Mouse (Mus musculus) spleen, adult 2 months (tissue): ENCODE data around the gene Gorasp2. TPM values are rescaled to one million over a fixed set of nuclear protein-coding genes. Genes with fewer than 3 reads are reported as not detected.

Source experiments
- DNase-seq, 2 experiments: peaks; one replicate each; pipeline versions ENCODE4 v3.0.0 to v3.0.0-alpha.2; 2012 to 2021; ENCODE audit warnings: low spot score in 2 of 2, low read depth in 1 of 2
- H3K27ac ChIP-seq: fragments of 200-500 bp; 2 replicates; pipeline ENCODE4 v1.5.1; 2012; ENCODE audit warnings: low read length, inconsistent platforms; ENCODE audit not compliant: insufficient read depth
- H3K27me3 ChIP-seq: fragments of 200-500 bp; 2 replicates; pipeline ENCODE4 v1.6.1; 2012; ENCODE audit warnings: mild to moderate bottlenecking, moderate library complexity, low read length, inconsistent platforms; ENCODE audit not compliant: control insufficient read depth, insufficient read depth
- H3K36me3 ChIP-seq: fragments of 200-500 bp; 2 replicates; pipeline ENCODE4 v1.6.1; 2012; ENCODE audit warnings: mild to moderate bottlenecking, low read length, inconsistent platforms; ENCODE audit not compliant: control insufficient read depth, insufficient read depth
- H3K4me1 ChIP-seq: fragments of 200-500 bp; 2 replicates; pipeline ENCODE4 v1.6.1; 2011; ENCODE audit warnings: inconsistent platforms; ENCODE audit not compliant: control insufficient read depth, insufficient read depth, insufficient read length
- H3K4me3 ChIP-seq: fragments of 200-500 bp; 2 replicates; pipeline ENCODE4 v1.5.1; 2011; ENCODE audit warnings: mild to moderate bottlenecking, inconsistent platforms; ENCODE audit not compliant: insufficient read depth, insufficient read length; ENCODE audit errors: extremely low read depth
- CTCF ChIP-seq: fragments of 200-500 bp; IDR thresholded peaks from 2 replicates; pipeline ENCODE4 v1.5.1; 2011; ENCODE audit warnings: mild to moderate bottlenecking, inconsistent platforms; ENCODE audit not compliant: insufficient read depth, insufficient read length, insufficient replicate concordance; ENCODE audit errors: extremely low read depth
- POLR2A ChIP-seq: fragments of 200-500 bp; IDR thresholded peaks from 2 replicates; pipeline ENCODE4 v1.6.1; 2011; ENCODE audit warnings: low read depth, low read length, inconsistent platforms
- WGBS: fragments of 180-500 bp; shearing (Covaris S2); methylation state at CpG from one replicate; pipeline ENCODE4 v1.1.7; 2018; 5-methylcytosine and 5-hydroxymethylcytosine counted together
- polyA plus RNA-seq: library from polyadenylated mRNA; depleted of rRNA; stranded (reverse); fragments of >200 nt; gene quantifications from 2 replicates; pipeline ENCODE4 v1.2.3, GENCODE M21; 2012

Gene Gorasp2
- polyA plus RNA-seq, 1 experiment: 59.2 TPM

DNA sequence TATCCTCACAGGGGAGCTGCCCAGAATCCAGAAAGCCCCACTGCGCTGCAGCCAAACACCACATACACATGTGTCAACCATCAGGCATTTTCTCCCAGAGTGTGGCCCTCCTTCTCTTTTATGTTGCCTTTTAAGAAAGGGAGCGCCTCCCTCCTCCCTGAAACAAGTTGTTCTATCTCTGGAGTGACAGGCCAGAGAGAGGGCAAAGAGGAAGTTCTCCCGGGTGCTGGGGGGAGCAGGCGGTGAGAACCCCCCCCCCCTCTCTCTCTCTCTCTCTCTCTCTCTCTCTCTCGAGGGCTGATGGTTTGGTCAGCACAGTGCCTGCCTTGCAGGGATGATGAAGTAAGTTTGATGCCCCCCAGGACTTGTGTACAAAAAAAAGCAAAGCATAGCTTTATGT lies 41.0 kb downstream of the Gorasp2 start:
- Histone ChIP-seq H3K36me3 (no peaks in the 10 kb centered on the region), H3K27ac (no peak overlapping the region), H3K4me3 (no peak overlapping the region), H3K27me3 (no peaks in the 10 kb centered on the region), H3K4me1 (no peaks in the 10 kb centered on the region; the same call in 1 of the 2 replicates)
- TF ChIP-seq CTCF (no peak), POLR2A (no peak)
- no peak for DNase-seq
- WGBS: 15% methylated on average over 5 of the region's 5 CpGs

- Histone ChIP-seq H3K27ac (no peak overlapping the region), H3K27me3 (no peaks in the 10 kb centered on the region), H3K36me3 (peaks cover 5% of the 10 kb centered on the region), H3K4me3 (no peak overlapping the region), H3K4me1 (no peaks in the 10 kb centered on the region; the same call in 1 of the 2 replicates)
- no peak for DNase-seq
- no peak for TF ChIP-seq CTCF
- TF ChIP-seq POLR2A: no peak
- 88% methylated on average over 13 of the region's 13 CpGs for WGBS
Measured at GRCm38 (mm10) chr2:70708986-70709730, 47.8 kb downstream of the Gorasp2 start.

GRCm38 (mm10) chr2:70710236-70710635 lies 48.9 kb downstream of the Gorasp2 start:
- peaks cover 8% of the 10 kb centered on the region for H3K36me3 ChIP-seq
- DNase-seq: no peak
- no peak overlapping the region for H3K27ac ChIP-seq
- H3K27me3 ChIP-seq: no peaks in the 10 kb centered on the region
- 94% methylated on average over 7 of the region's 7 CpGs for WGBS
- H3K4me3 ChIP-seq: no peak overlapping the region
- TF ChIP-seq POLR2A (no peak), CTCF (no peak)
- H3K4me1 ChIP-seq: no peaks in the 10 kb centered on the region

DNA sequence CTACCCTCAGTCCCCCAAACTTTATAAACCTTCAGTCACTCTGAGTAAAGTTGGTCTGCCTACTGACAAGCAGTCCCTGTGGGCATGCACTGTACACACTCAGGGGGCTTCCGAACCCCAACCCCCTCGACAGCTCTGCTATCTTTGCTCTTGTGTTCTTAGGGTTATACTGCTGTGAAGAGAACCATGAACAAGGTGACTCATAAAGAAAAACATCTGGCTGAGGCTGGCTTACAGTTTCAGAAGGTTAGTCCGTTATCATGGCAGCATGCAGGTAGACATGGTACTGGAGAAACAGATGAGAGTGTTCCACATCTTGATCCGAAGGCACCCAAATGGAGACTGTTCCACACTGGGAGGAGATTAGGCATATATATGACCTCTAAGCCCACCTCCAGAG lies 49.5 kb downstream of the Gorasp2 start:
- Histone ChIP-seq H3K27me3 (no peaks in the 10 kb centered on the region), H3K36me3 (peaks cover 12% of the 10 kb centered on the region), H3K27ac (no peak overlapping the region), H3K4me3 (no peak overlapping the region), H3K4me1 (no peaks in the 10 kb centered on the region)
- no peak for TF ChIP-seq CTCF
- TF ChIP-seq POLR2A: no peak
- 92% methylated on average over 4 of the region's 4 CpGs for WGBS
- DNase-seq: no peak

DNA sequence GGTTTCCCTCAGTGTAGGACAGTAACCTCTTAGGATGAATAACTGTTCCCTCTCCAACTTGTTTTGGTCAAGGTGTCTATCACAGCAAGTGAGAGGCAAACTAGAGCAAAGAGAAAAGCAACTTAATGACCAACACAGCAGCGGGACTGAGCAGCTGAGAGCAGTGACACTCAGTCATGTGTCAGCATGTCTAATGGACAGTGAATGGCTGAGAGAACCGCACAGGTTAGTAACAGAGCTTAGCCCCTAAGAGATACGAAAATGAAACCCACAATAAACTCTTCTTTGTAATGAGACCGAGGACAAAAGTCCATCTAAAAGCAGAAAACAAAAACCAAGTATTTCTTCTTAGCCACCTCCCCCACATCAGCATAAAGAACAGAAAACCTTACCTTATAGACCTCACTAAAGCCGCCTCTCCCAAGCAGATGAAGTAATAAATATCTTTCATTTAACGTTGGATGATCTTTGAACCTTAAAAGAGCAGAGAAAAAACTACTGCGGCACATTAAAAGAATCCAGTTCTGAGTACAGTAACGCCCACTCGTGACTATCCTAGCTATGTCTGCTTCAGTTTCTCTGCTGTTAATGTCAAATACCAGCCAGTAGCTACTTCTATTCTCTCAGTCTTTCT lies 62.4 kb downstream of the Gorasp2 start:
- Histone ChIP-seq H3K4me1 (no peaks in the 10 kb centered on the region), H3K4me3 (no peak overlapping the region), H3K36me3 (peaks cover 37% of the 10 kb centered on the region), H3K27ac (no peak overlapping the region), H3K27me3 (no peaks in the 10 kb centered on the region)
- WGBS: 91% methylated on average over 9 of the region's 9 CpGs
- no peak for DNase-seq
- TF ChIP-seq CTCF: no peak
- no peak for TF ChIP-seq POLR2A

DNA sequence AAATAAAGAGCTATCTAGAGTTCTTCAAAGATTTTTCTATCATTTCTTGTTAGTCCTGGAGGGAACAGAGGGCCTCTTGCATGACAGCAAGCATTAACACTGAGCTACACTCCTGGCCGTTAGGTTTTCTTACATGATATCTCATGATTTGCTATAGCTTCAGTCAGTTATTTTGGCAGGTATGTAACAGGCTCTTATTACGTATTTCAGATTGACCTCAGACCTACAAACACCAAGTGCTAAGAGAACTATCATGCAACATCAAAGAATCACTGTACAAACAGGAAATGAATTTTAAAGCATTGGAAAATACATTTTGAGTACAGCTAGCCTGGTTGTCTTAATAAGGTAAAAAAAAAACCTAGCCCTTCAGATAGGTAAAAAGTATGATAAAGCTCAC lies 65.7 kb downstream of the Gorasp2 start:
- Histone ChIP-seq H3K4me3 (no peak overlapping the region), H3K4me1 (no peaks in the 10 kb centered on the region), H3K27ac (no peak overlapping the region), H3K36me3 (peaks cover 18% of the 10 kb centered on the region), H3K27me3 (no peaks in the 10 kb centered on the region)
- no peak for DNase-seq
- no peak for TF ChIP-seq POLR2A
- TF ChIP-seq CTCF: no peak
- 86% methylated on average over 2 of the region's 2 CpGs for WGBS

GRCm38 (mm10) chr2:70735534-70735933 lies 74.2 kb downstream of the Gorasp2 start:
- WGBS: 83% methylated on average over 4 of the region's 4 CpGs
- TF ChIP-seq CTCF (no peak), POLR2A (no peak)
- no peak for DNase-seq
- H3K27me3 ChIP-seq: no peaks in the 10 kb centered on the region
- H3K4me3 ChIP-seq: no peak overlapping the region
- H3K4me1 ChIP-seq: no peaks in the 10 kb centered on the region
- H3K27ac ChIP-seq: no peak overlapping the region
- H3K36me3 ChIP-seq: peaks cover 21% of the 10 kb centered on the region
